Mouse (Mus musculus) spleen, postnatal 36 days (tissue): ENCODE measurements at regions not wholly inside any gene's neighbourhood (a gene's known extent, or its start where the extent isn't known, plus 50 kb on each side); places are given as distances from the start of the nearest gene placed in this dataset.

Experiments
- DNase-seq, 2 experiments: peaks; one replicate each; pipeline ENCODE4 v3.0.0; 2022; ENCODE audit warnings: low spot score in 2 of 2, mixed read lengths in 1 of 2

DNA sequence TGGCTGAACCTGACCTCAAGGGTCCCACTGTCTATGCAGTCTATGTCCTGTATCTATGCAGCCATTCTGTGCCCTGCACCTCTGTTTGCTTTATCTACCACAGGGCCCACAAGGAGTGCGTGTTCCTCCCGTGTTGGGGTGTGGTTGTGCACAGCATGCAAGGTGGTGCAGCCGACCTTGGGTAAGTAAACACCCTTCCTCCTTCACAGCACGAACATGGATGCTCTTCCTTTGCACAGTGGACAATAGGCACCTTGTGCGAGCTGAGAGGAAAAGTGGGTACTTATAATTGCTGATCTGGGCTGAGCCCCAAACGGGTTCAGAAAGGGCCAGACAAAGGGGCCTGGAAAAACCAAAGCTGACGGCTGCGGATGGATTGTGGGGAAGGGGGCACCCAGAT is 91.3 kb upstream of the 1600014C23Rik start:
- no peak for DNase-seq

DNA sequence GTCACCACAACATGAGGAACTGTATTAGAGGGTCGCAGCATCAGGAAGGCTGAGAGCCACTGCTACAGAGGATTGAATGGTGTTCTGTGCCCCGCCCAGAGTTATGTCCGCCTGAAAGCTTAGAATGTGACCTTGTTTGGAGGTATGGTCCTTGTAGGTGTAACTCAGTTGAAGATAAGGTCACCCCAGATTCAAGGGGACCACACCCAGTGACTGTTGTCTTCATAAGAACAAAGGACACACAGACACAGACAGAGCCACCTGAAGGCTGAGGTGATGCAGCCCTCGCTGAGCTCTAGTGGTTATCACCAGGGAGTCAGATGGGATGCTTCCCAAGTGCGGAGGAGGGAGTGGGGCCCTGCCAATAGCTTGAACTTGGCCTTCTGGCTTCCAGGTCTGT is 89.9 kb upstream of the 1600014C23Rik start:
- DNase-seq, result no peak

DNA sequence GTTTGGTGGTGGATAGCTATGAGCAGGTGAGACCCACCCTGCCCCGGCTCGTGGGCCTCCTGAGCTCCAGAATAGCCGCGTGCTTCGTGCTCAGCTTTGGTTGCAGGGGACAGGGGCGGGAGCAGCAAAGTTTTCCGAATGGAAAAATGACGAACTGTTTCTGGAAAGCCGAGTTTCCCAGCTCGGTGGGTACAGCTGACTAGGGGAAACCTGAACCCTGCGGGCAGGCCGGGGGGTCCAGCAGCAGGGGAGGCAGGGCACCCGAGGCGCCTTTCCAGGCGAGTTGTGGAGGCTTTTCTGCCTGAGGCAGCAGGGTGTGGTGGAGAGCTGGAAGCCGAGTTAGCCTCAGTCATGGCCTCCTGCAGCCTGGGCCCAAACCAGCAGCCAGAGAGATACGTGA is 88.8 kb upstream of the 1600014C23Rik start:
- DNase-seq, result no peak

DNA sequence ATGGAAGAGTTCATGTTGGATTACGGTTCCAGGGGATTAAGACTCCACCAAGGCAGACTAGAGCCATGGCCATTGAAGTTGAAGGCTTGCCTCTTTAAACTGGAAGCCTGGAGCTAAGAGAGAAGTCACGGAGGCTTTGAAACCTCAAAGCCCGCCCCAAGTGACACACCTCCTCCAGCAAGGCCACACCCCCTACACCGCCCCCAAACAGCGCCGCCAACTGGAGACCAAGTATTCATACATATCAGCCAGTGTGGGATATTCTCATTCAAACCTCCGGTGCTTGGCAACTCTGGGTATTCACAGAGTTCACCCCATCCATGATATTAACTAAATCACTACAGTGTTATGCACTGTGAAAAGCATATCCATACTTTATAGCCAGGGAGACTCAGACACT is 87.7 kb upstream of the 1600014C23Rik start:
- DNase-seq, result no peak

DNA sequence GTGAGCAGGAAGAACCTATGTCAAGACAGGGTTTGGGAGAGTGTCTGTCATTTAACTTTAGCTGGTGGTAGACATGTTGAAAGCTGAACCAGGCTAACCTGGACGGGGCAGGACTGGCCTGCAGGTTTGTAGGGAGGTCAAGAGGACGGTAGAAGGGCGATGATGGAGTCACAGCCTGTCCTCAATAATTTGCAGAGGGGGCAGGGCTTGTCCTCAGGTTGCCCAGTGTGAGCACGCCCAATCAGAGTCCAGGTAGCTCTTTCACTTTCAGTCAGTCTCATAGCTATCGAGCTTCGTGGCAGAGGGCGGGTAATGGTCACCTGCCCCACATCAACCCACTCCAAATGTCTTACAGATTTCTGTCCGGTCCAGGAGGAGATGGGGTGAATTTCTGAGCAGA is 85.5 kb upstream of the 1600014C23Rik start:
- DNase-seq, result no peak

DNA sequence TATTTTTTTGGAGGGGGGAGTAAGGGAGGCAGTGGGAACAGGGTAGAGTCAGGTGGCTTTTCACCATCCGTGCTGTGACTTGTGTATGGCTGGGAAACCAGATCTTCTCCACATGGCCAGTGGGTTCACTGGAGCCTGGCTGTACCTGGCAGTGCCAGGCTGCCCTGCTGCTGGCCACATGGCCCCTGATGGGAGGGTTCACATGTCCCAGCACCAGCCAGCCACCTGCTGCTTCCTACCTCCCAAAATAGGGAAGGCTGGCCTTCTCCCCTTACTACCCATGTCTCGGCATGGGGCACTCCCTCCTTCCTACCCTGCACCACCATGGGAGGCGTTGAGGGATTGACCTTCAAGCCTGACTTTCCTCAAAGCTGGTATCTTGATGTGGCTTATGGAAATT is 82.9 kb upstream of the 1600014C23Rik start:
- DNase-seq, result no peak

DNA sequence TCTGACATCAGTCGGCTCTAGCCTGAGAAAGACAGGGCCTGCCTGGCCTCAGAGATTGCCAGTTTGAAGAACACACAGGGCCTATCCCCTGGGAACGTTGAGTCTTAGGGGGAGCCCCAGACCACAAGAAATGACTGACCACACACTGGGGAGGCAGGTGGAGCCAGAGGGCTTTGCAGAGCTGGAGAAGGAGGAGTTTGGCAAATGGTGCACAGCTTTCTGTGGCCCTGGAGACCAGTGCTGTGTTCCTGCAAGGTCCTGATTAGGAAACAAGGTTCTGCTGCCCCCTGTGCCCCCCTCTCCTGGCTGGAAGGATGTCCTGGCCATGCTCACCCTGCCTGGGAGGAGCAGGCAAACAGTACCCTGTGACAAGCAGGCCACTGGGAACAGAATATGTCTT is 82.2 kb upstream of the 1600014C23Rik start:
- no peak for DNase-seq

DNA sequence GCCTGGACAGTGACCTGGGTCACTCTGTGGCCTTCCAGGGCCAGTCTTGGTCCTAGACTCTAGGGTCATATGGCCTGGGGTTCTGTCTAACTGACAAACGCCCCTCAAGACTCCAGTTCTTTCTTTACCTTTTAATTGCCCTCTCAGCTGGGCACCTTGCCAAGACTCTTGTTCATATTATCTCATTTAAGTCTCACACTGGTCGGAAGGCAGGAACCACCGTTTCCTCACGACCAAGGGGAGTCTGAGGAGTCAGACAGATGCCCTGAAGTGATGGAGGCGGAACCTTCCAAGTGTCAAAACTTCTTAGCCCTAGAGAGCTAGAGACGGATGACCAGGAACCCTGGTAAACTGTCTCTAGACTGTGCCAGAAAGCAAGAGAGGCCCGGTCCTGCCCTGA is 81.7 kb upstream of the 1600014C23Rik start:
- DNase-seq, result no peak

DNA sequence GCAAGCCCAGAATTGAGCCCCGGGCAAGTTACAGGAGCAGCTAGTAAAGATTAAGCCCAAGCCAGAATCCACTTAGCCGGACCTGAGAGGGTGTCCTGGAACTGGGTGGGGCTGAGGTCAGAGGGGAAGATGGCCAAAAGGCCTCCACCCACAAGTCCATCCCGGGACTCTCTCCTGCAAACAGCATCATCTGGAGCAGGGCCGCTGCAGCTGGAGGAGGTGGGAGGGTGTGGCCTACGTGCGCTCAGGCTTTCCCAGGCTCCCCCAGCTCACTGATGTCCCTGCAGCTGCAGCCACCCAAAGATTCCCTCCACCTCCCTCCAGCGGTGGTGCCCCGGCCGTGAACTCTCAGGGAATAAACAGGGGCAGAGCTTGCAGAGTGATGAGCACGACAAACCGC is 80.9 kb upstream of the 1600014C23Rik start:
- DNase-seq, result no peak

DNA sequence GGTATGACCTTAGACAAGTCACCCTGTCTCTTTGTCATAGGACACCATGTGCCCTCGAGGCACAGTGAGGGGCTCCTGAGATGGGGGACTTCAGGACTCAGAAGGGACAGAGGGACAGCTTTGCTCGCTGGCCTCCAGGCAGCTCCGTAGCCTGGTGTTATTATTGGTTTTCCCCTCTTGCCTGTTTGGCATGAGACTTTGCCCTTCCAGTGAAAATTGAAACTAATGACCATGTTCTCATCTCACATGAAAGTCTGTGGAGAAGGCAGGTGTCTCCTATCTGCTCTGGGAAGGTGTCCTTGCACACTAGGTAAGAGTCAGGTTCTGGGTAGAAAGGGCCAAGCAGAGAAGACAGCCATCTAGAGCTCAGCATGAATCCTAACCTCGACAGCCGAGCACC is 80.3 kb upstream of the 1600014C23Rik start:
- no peak for DNase-seq

DNA sequence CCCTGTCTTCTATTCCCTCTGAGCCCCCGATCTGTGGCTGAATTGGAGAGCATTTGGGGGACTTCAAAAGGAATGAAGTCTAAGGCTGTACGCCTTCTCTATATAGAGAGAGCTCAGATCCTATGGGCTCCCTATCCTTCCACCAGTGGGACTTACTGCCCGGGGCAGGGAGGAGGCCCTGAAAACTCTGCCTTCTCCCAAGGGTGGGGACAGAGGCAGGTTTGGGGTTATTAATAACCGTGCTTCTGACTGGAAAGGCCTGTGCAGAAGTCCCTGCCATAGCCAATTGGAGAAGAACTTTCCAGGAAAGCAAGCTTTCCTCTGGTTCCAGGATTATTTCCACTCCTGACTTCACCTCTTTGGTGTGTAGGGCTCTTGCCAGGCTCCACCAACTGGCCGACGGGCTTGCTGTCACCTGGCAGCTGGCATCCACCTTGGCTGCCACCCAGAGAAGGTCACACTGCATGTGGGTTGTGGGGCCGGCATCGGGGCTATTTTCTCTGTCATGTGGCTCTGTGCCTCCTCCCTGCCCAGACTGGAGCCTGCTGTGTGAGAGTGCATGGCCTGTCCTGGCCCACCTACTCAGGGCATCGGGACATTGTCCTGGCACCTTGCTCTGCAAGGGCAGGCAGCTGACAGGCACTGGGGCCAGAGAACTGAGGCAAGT is 78.8 kb upstream of the 1600014C23Rik start:
- no peak for DNase-seq

DNA sequence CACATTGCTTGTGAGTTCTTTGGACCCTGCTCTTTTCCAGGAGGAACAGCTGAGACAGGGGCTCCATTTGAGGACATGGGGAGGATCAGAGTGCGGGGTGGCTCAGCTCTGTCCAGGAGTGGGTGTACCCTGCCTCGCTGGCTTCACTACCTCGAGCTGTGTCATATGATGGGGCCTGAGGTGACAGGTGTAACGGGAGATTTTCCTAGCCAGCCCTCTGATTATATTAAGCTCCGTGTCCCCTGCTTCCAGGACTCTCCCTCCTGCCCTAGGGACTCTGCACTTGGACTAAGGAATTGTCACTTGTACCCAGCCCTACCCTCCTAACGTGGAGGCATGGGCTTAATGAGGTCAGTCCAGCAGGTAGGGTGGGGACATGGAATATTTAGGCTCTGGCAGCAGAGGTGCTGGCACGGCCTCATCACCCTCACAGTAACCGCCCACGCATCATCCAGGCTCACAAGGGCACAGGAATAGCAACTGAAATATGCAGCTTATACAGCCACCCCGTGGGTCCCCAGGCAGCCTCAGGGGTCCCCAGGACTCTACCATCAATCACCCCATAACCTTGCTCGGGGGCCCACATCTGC is 78.1 kb upstream of the 1600014C23Rik start:
- no peak for DNase-seq

DNA sequence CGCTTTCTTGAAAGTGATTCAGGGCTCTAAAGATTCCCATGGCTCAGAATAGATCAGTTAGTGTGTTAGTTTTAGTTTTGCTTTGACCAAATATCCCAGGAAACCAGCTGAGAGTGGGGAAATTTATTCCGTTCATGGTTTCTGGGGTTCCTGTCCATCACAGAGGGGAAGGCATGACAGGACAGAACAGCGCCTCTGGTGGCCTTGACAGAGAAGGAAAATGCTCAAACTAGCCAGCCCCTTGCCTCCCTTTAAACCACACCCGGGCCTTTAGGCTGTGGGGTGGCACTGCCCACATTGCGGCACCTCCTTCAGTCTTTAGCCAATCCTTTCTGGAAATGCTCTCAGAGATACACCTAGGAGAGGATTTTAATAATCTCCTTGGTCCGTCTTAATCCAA is 76.1 kb upstream of the 1600014C23Rik start:
- DNase-seq, result no peak

DNA sequence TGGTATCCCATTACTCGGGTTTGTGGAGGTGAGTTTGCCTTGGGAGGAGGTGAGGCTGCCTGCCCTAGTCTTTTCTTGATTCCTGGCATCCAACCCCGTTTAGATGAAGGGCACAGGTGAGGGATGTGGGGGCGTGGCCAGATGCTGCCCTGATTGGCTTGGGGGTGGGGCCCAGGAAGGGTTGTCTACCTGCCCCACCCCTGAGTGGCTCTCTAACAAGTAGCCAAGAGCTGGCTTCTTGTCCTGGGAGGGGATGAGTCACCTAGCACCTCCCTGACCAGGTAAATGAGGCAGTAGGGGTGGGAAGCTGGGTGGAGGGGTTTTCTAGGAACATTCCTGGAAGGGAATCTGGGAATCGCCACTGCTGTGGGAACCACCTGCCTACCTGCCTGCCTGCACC is 74.7 kb upstream of the 1600014C23Rik start:
- no peak for DNase-seq

DNA sequence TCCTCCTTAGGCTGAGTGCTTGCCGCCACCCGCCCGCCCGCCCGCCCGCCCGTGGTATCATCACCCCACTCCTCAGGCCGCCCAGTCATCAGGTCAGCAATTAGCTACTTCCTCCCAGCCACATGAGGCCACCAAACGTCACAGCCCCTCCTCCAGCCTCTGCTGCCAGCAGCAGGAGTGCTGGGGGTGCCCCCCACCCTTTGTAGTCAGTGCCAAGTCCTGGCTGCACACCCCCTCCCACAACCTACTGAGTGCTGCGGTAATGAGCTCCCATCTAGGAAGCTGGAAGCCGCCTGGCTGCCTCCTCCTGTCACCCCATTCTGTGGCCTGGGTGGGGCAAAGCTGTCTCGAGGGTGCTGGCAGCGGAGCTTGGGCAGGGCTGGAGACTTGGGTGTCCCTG is 73.8 kb upstream of the 1600014C23Rik start:
- no peak for DNase-seq

DNA sequence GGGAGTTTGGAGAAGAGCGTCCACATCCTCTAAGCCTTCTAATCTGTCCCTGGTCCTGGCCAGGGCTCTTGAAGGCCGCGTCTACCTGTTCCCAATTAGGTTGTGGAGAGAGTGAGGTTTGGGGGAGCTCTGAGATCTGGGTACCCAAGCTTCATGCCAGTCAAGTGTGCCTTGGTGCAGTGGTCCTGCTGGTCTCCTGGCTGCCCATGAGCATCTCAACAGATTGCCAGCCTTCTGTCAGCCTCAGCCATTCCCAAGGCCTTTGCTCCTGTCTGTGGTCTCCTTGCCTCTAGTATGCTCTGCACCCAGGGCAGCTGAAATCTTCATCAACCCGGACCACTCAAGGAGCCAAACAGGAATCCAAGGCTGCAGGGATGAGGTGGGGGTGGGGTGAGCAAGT is 73.2 kb upstream of the 1600014C23Rik start:
- no peak for DNase-seq

DNA sequence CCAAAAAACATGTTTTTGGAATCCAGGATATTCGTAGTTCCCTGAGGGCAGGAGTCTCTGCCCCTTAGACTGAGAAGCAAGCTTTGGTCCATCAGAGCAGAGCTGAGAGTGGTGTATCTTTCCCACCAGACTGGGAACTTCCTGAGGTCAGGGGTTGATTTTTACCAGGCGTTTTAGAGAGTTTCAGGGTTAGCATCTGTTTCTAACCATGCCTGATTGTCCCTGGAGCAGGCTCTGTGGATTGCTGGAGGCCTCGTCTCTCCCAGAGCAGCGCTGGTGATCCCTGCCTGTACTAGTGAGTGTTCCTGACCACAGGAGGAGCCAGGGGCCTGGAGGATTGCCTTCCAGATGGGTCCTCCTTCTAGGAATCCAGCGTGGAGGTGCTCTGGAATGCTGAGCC is 72.8 kb upstream of the 1600014C23Rik start:
- DNase-seq, result no peak

DNA sequence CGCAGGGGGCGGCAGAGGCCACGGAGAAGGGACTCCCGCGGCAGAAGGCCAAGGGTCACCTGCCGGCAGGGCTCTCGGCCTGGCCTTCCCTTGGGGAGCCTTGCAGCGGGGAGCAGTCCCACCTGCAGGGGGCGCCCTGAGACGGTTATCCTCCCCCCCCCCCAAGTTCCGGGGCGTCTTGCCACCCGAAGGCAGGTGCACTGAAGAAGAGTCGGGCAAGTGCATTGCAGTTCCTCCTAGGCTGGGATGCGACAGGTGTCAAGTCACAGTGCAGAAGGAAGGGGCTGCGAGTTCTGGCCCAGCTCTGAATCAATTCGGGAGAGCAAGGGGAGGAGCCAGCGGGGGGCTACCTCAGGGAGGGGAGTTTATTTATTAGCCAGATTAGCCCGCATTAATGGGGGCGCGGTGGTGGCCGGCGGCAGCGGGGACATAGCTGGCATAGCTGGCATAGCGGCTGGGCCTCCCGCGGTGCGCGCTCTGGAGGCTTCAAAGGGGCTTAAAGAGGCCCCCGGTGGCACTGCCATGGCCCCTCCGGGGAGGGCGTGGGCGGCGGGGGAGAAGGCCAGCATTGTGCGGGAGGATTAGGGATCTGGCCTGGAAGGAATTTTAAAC is 71.9 kb upstream of the 1600014C23Rik start:
- no peak for DNase-seq

DNA sequence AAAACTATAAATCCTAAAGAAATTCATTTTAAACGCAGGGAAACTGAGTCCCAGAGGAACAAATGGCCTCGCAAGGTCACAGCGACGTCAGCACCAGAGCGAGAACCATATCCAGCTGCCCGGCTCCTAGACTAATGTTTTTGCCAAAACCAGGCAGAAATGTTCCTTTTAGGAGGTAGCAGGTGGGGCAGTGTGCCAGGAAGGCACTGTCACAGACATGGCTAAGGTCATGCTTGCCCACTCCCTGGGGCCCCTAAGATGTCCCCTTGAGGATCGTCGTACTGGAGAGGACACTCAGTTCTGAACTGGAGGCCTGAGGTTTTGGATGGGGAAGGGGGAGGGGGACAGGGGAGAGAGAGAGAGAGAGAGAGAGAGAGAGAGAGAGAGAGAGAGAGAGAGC is 69.7 kb upstream of the 1600014C23Rik start:
- DNase-seq, result no peak

DNA sequence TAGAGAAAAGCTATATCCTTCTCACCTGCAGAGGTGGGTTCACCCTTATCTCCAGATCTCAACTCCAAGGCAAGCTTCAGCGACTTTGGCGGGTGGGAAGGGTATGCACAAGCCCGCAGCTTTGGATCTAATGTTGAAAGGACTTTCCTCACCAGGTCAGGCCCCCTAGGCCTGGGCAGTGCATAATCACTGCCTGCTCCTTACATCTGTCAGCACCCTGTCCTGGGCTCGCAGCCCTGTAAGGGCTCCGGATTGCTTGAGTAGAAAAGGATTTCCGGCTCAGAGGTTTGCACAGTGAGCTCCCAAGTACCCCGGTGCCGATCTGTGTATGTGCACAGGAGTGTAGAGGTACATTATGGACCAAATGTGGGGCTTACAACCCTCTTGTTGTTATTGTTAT is 68.8 kb upstream of the 1600014C23Rik start:
- DNase-seq, result no peak

DNA sequence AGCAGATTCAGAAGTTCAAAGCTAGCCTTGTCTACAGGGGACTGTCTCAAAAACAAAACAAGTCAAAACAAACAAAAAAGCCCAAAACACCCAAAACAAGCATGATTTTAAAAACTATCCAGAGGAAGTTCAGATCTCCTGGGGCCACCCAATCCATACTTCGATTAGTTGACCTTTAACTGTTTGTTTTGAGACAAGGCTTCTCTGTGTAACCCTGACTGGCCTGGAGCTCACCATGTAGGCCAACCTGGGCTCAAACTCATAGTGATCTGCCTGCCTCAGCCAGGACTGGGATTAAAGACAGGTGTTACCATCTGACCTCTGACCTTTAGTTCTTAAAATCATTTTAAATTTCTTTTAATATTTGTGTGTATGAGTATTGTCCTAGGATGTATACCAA is 66.1 kb upstream of the 1600014C23Rik start:
- DNase-seq, result no peak

DNA sequence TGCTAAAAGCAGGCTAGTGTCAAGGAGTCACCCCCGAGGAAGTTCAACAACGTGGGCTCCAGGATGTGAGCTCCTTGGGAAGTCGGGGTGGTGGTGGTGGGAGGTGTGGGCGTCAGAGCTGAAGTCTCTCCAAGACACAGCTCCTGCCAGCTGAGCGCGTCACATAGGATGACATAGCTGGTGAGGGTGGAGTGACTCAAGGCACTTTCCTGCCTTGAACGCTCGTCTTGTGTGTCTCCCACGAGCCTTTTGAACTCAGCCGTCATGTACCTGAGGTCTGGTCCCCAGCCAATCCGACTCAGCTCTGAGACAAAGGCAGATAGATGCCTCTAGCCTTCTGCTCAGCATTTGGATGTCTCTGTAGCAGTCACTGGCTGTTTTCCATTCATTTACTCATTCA is 65.4 kb upstream of the 1600014C23Rik start:
- no peak for DNase-seq

DNA sequence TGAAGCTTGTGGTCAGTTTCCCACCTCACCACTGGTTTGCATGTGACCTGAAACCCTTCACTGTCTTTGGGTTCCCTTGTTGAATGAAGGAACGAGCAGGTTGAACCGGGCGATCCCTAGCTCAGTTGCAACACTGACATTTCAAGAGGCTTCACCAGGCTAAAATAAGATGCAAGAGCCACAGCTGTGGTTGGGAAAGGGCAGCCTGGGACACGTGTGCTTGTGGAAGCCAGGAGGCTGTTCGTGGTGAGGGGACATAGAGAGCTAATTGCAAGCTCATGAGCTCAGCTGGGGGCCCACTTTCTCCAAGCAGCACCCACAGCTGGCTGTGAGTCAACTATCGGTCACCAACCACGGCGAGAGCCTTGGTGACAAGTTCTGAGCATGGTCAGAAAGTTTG is 64.8 kb upstream of the 1600014C23Rik start:
- no peak for DNase-seq

DNA sequence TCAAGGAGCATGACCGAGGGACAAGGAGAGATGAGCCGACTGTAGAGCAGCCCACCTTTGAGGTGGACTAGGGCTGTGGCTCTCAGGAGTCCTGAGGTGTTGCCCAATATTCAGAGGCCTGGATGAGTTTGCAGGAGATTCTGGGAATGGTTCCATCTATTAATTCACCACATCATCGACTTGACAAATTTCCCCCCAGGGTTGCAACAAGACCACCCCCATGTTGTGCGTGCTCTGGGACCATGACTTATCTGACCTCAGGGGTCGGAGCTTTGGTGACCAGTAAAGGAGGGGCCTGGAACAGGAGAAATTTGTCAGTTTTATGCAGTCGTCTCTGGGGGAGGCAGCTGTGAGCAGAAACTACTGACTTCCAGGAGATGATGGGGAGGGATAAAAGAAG is 63.5 kb upstream of the 1600014C23Rik start:
- no peak for DNase-seq
